Mouse (Mus musculus) CH12F3 (cell line): ENCODE results near the gene Slc16a11.

Source experiments
- in situ Hi-C: fragments of 300-500 bp; cut with MboI; formaldehyde crosslinking; loops from 2 replicates; pipeline ENCODE4 v1.14.3; 2020; ENCODE audit warnings: low sequenced_read_pairs

Slc16a11 gene

GRCm38 (mm10) chr11:70199107-70199506 is 13.4 kb upstream of the Slc16a11 start:
- in situ Hi-C loops, result loop anchor here (25.0 kb wide), 1 partner anchor 137 kb away; the partner anchor contains the start of gene Asgr1

- in situ Hi-C loops, result no loop called here
These were observed 12.4 kb upstream of the Slc16a11 start for GRCm38 (mm10) chr11:70200036-70200608.

DNA sequence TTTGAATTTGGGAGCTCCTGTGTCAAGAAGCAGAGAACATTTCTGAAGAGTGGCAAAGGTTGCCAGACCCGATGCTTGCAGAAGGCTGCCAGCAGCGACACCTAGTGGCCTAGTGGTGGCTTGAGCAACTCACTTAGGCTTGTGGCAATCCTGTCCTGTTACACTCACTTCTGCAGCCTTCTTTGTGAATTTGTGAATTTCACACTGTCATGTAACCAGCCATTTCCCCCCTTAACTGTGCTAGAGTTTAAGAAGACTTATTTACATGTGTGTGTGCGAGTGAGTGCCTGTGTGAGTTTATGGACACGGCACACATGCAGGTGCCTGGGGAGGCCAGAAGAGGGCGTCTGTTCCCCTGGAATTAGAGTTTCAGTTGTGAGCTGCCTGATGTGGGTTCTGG is 10.9 kb upstream of the Slc16a11 start:
- in situ Hi-C loops, result no loop called here

DNA sequence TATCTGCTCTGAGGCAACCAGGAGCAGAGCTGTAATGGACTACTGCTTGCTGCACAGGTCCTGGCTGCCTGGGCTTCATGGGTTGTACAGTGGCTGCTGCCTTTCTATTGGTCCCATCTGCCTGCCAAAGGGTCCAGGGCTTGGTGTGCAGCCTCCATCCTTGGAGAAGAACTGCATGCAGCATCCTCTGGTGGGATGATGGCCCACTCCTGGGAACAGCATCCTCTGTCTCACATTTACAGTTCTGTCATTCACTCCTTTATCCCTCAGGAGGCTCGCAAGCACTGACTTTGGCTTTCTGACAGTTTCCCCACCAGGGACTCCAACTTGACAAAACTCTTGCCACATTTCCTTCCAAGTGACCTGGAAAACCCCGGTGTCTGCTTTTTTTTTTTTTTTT is 5.8 kb upstream of the Slc16a11 start:
- in situ Hi-C loops, result no loop called here

- in situ Hi-C loops, result no loop called here
These were observed 5.3 kb upstream of the Slc16a11 start for GRCm38 (mm10) chr11:70207283-70207682.

DNA sequence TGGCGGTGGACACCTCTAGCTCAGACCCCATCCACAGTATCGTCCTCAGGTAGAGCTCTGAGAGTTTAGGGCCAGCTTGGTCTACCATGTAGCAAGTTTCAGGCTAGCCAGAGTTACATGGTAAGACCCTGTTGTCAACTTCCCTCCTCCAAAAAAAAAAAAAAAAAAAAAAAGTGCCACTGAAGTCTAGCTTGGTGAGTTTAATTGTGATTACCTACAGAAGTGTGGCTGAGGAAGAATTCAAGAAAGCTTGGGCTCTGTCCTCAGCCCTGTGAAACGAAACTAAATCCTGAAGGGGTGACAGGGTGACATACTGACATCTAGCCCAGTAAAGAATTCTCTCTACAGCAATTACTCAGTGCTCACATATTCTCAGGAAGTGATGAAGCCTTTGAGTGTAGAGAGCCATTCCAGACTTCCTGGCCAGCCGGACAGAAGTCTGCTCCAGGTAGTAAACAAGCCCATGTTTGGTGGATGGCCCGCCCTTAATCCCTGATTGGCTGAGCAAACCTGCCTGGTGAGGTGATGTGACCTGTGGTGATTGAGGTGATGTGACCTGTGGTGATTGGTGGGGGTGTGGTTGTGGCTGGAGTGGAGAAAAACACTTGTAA is 3.7 kb upstream of the Slc16a11 start:
- in situ Hi-C loops, result no loop called here

GRCm38 (mm10) chr11:70210681-70211080 is 1.9 kb upstream of the Slc16a11 start:
- in situ Hi-C loops, result no loop called here

- in situ Hi-C loops, result no loop called here
These were observed 580 bp upstream of the Slc16a11 start for GRCm38 (mm10) chr11:70211972-70212371.

- in situ Hi-C loops, result no loop called here
These were observed 344 bp downstream of the Slc16a11 start for GRCm38 (mm10) chr11:70212896-70213295.

DNA sequence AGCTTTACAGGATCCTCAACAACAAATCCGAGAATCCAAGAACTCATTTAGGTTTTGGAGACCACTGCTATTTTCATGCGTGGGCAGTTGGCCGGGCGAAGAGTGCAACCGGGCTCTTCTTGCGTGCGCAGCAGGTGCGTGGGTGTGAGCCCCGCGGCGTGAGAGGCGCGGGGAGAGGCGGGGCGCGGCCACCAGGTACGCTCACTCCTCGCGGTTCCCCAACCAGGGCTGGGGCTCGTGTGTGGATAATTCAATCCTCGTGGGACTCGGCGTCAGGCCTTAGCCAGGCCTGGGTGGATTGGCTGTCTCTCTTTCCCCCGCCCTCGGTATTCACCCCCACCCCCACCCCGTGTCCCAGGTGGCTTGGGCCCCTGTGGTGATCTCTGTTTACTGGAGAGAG is 1.2 kb downstream of the Slc16a11 start:
- in situ Hi-C loops, result no loop called here

DNA sequence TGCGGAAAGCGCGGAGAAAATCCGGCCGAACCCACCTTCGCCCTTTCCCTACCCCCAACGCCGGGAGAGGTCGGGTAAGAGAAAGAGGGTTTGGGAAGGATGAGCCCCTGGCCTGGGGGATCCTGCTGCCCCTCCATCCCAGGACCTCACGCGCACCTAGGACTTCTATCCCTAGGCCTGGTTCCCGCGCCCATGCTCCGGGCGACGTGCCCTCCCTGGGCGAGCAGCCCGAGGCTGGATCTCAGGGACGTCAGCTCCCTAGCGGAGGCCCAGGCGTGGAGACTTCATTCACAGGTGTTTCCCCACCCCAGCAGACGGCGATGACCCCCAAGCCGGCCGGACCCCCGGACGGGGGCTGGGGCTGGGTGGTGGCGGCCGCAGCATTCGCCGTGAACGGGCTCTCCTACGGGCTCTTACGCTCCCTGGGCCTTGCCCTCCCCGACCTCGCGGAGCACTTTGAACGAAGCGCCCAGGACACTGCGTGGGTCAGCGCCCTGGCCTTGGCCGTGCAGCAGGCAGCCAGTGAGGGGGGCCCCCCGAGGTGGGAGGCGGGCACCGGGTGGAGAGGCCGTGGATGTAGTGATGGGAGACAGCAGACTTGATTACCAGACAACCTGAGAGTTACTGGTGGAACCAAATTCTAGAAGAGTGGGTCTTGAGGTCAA is 1.8 kb downstream of the Slc16a11 start:
- in situ Hi-C loops, result no loop called here

DNA sequence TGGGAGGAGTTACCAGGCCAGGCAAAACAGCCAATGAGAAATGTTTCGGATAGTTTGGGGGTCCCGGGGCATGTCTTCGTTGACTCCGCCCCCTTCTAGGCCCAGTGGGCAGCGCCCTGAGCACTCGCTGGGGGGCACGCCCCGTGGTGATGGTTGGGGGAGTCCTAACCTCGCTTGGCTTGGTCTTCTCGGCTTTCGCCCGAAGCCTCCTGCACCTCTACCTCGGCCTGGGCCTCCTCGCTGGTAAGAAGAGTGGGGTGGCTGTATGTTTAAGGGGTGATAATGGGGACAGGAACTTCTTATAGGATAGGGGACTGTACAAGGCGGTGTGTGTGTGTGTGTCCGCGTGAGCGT is 2.3 kb downstream of the Slc16a11 start:
- in situ Hi-C loops, result no loop called here

GRCm38 (mm10) chr11:70215301-70215700 is 2.7 kb downstream of the Slc16a11 start:
- in situ Hi-C loops, result no loop called here

- in situ Hi-C loops, result no loop called here
These were observed 3.6 kb downstream of the Slc16a11 start for GRCm38 (mm10) chr11:70216103-70216502.

GRCm38 (mm10) chr11:70218039-70218438 is 5.5 kb downstream of the Slc16a11 start:
- in situ Hi-C loops, result no loop called here

DNA sequence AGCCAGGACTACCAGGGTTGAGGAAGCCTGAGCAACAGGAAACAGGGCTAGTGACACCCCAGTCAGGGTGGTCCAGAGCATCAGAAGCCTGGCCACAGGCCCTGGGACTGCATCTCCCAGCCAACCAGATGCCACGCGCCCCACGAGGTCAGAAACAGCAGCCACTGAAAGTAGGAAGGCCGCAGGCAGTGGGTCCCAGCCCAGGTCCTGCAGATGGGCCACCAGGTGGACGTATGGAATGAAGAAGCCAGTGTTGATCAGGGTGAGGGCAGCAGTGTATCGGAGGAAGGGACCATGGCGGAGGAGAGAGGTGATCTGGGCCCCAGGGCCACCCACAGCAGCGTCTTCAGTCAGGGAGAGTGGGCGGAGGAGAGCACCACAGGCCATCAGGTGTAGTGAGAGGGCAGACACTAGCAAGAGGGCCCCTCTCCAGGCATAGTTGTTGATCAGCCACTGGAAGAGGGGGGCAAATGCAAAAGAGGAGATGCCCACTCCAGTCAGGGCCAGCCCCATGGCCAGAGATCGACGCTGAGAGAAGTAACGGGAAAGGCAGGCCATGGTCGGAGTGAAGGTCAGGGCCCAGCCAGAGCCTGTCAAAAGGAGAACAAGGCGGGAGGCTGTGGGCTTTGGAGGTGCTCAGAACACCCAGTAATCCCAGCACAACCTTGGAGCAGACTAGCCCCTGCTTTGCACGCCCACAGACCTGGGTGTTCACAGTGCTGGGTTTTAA is 6.4 kb downstream of the Slc16a11 start:
- in situ Hi-C loops, result no loop called here

GRCm38 (mm10) chr11:70219873-70220272 is 7.3 kb downstream of the Slc16a11 start:
- in situ Hi-C loops, result no loop called here

DNA sequence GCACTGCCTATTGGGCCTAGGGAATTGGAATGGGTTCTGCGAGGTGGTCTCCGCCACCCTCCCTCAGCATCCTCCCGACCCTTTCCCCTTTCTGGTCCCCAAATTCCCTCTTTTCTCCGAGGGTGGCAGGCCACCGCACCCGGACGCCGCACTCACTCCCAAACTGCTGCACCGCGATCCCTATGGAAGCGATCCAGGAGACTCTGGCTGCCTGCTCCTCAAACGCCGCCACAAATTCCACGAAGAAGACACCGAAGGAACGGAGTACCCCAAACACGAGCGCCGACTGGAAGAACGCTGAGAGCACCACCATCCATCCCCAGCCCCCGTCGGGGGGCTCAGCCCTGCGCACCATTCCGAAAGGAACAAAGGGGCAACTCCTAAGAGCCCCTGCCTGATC is 7.8 kb downstream of the Slc16a11 start:
- in situ Hi-C loops, result no loop called here

DNA sequence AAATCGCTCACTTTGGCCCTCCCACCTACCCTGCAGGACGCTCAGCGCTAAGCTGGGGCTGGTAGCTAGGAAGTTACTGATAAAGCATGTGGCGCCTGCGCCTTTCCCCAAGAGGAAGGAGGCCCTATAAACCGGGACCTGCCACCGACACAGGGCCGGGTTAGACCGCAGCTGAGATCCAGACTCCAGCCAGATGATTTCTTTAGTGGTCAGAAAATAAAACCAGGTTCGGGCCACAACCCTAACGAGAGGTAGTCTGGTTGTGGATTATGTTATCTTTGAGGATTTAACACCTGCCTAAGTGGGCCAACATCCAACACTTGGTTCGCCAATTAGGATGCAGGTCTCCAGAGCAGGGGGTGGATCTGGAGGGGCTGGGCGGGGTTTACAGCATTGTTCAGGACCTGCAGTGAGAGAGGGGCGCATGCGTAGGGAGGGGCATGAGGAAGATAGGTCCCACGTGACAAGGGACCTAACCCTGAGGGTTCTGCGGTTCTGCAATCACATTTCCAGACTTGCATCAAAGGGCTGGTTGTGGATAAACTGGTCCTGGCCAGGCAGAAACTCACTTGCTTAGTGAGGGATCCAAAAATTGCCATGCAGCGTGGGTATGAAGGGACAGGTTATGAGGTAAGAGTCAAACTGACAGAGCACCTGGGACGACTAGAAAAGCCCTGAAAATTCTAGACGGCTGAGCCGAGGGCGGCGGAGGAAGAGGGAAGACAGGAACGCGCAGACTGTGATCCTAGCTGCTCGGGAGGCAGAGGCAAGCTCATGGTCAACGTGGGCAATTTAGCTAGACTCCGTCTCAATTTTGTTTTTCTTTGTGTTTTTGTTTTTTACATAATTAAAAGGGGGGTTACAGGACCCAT is 8.4 kb downstream of the Slc16a11 start, which contains the start of gene Slc16a13:
Gene Slc16a13, minus strand, starts transcription at position 334 of the 872 bp plus-strand sequence.
- in situ Hi-C loops, result no loop called here

DNA sequence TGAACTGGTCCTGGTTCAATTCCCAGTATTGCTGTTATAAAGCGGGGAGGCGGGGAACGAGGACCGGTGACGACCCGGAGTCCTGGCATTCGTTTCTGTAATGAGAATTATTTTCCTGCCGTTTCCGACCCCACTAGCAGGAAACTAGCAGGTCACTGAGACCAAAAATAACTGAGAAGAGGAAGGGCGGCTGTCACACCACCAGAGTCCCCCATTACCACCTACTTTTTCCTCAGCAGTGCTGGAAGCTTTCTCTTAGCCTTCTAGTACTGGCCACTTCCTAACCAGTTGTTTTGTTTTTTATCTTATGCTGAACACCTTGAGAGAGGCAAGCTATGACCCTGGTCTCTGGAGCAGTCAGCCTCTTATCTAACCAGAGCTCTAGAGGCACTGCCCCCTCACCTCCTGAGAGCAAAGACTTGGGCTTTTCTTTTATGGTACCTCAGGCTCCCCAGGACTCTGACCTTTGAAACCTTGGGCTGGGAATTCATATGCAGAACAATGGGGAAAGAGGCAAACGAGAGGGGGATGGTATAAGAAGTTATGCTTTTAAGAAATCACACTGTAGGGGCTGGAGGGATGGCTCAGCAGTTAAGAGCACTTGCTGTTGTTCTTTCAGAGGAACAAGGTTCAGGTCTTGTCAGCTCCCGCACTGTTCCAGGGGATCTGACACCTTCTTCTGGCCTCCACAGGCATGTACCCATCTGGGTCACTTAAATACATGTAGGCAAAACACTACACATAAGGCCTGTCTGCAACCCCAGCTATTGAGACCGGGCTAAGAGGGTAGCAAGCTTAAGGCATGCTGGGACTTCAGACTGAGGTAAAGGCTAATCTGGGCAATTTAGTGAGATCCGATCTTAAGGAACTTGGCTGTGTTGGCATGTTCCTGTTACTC is 9.3 kb downstream of the Slc16a11 start:
- in situ Hi-C loops, result no loop called here
